Mouse (Mus musculus) lung, postnatal 36 days (tissue): ENCODE measurements around the gene ccdc198.
A peak's percentile ranks its signal among the peaks of the same experiment; 100 is the strongest.
"Not testable (repeated sequence)": the region's sequence is repeated elsewhere in the genome, so short reads cannot be mapped to it uniquely, and the experiment has no call there.

Source experiments
- DNase-seq: peaks from one replicate; pipeline ENCODE4 v3.0.0; 2022; ENCODE audit warnings: mixed read lengths

The ccdc198 gene

GRCm38 (mm10) chr14:49245126-49245714 is at the start of gene ccdc198:
ccdc198 (minus strand) TSS chr14:49245474.
- no peak for DNase-seq

- no peak for DNase-seq
Observed at GRCm38 (mm10) chr14:49293802-49294449, 48.7 kb upstream of the ccdc198 start.

- DNase-seq: no peak
Observed at GRCm38 (mm10) chr14:49290029-49290745, 44.9 kb upstream of the ccdc198 start.

- DNase-seq: no peak
Observed at GRCm38 (mm10) chr14:49283784-49284655, 38.7 kb upstream of the ccdc198 start.

- no peak for DNase-seq
Observed at GRCm38 (mm10) chr14:49278880-49279279, 33.6 kb upstream of the ccdc198 start.

- DNase-seq: not testable (repeated sequence)
Observed at GRCm38 (mm10) chr14:49278479-49278878, 33.2 kb upstream of the ccdc198 start.

GRCm38 (mm10) chr14:49277642-49278041 is 32.4 kb upstream of the ccdc198 start:
- DNase-seq: no peak

- DNase-seq: no peak
Observed at GRCm38 (mm10) chr14:49275376-49275775, 30.1 kb upstream of the ccdc198 start.

- no peak for DNase-seq
Observed at GRCm38 (mm10) chr14:49265286-49266002, 20.2 kb upstream of the ccdc198 start.

GRCm38 (mm10) chr14:49241522-49241921 is 3.8 kb downstream of the ccdc198 start:
- DNase-seq: no peak

- peak; percentile 65 for DNase-seq
Observed at GRCm38 (mm10) chr14:49238206-49238605, 7.1 kb downstream of the ccdc198 start.

- peak; percentile 75 for DNase-seq
Observed at GRCm38 (mm10) chr14:49234788-49235515, 10.3 kb downstream of the ccdc198 start.

- no peak for DNase-seq
Observed at GRCm38 (mm10) chr14:49231845-49232244, 13.4 kb downstream of the ccdc198 start.

GRCm38 (mm10) chr14:49226986-49227385 is 18.3 kb downstream of the ccdc198 start:
- DNase-seq: peak; percentile 9

- no peak for DNase-seq
Observed at GRCm38 (mm10) chr14:49226471-49226870, 18.8 kb downstream of the ccdc198 start.

GRCm38 (mm10) chr14:49221771-49222170 is 23.5 kb downstream of the ccdc198 start:
- DNase-seq: peak; percentile 8

GRCm38 (mm10) chr14:49219466-49220022 is 25.7 kb downstream of the ccdc198 start:
- DNase-seq: not testable (repeated sequence)

GRCm38 (mm10) chr14:49218677-49219076 is 26.6 kb downstream of the ccdc198 start:
- no peak for DNase-seq

- not testable (repeated sequence) for DNase-seq
Observed at GRCm38 (mm10) chr14:49210215-49210614, 35.1 kb downstream of the ccdc198 start.

- peak; percentile 15 for DNase-seq
Observed at GRCm38 (mm10) chr14:49201073-49201778, 44.0 kb downstream of the ccdc198 start.
